Mouse (Mus musculus): ENCODE measurements around the gene Ttc23. TPM values are rescaled to one million over a fixed set of nuclear protein-coding genes. Genes with fewer than 3 reads are reported as not detected.

Ttc23 gene
- polyA plus RNA-seq (2014; fragmentation: Illumina TruSeq; extraction: RNeasy Lipid Tissue Mini Kit (QIAGEN cat#74804); ENCODE audit: low replicate concordance): 21.6 TPM

DNA sequence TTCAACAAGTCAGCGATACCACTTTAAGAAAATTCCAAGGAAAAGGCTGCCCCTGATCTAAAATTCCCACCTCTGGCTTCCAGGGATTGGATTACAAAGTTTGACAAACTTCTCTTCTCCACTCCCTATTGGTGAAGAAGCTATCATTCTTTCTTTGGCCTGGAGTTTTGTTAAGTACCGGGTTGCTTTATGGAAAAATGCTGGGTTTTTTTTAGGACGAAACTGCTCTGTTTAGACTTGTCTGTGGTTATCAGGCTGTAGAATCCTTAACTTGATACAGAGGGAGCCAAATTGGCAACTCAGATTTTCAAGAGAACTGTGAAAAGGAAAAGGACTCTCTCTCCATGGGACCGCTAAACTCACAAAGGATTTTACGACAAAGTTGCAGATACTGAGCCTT, at the start of gene Ttc23:
Gene Ttc23, plus strand, starts transcription at position 134 of the 400 bp plus-strand sequence.

DNA sequence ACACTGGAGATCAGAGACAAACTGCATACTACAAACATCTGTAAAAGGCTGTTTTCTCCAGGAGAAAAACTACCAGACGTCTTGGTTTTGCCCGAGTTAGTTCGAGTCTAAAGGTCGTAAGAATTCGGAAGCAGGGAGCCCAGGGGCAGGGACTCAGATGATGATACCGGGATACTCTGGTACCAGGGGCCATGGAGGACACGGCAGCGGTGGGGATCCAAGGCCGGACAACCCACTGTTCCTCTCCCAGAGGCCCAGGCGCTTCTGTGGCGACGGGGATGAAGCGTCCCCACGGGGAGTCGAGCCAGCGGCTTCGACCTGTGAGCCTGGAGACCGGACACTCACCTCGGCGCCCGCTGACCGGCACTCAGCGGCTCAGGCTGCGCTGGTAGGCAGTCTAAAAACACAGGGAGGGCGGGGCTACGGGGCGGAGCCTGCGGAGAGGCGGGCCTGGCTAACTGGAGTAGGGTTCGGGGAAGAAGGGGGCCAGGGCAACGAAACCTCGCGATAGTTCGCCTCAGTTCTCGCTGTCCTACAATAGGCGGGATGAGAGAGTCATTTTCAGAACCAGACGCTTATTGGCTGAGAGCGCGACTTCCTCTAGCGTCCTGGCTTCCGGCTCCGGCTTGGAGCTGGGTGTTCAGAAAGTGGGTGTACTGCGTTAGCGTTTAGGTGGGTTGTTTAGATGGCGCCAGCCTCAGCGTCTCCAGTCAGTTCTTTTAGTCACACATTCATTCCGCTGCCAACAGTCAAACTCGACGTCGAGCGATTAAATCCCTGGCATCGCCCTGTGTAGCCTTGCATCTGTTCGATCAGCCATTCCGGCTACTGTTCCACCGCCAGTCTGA, 2.2 kb upstream of the Ttc23 start, which contains the start of gene Lrrc28:
Gene Lrrc28, minus strand, starts transcription at position 436 of the 848 bp plus-strand sequence.

DNA sequence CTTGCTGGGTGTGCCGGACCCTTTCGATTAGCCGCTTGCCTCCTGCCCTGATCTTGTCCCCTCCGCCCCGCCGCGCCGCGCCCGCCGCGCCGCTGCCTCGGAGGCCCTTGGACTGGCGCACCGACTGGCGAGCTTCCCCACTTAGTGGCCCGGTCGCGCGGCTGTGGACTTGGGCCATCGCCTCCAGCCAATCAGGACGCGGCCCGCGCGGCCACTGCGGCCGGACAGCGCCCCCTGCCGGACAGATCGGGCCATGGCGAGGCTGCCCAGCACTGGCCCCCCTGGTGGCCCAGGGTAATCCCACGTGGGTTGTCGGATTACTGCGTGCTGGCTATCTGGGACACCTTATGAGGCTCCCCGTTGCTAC, 112.4 kb downstream of the Ttc23 start, which contains the start of gene Synm:
Gene Synm, minus strand, starts transcription at position 114 of the 367 bp plus-strand sequence.

Other genes starting within 250 kb of the Ttc23 start
- 8.5 TPM for gene Lrrc28, start 2.1 kb upstream of the Ttc23 start, polyA plus RNA-seq (2014; fragmentation: Illumina TruSeq; extraction: RNeasy Lipid Tissue Mini Kit (QIAGEN cat#74804); ENCODE audit: low replicate concordance)
- 29.8 TPM for gene Synm, start 112.3 kb downstream of the Ttc23 start, polyA plus RNA-seq (2014; fragmentation: Illumina TruSeq; extraction: RNeasy Lipid Tissue Mini Kit (QIAGEN cat#74804); ENCODE audit: low replicate concordance)